ENCODE assay signal across 8 mouse cellular contexts in the genomic region with DNA sequence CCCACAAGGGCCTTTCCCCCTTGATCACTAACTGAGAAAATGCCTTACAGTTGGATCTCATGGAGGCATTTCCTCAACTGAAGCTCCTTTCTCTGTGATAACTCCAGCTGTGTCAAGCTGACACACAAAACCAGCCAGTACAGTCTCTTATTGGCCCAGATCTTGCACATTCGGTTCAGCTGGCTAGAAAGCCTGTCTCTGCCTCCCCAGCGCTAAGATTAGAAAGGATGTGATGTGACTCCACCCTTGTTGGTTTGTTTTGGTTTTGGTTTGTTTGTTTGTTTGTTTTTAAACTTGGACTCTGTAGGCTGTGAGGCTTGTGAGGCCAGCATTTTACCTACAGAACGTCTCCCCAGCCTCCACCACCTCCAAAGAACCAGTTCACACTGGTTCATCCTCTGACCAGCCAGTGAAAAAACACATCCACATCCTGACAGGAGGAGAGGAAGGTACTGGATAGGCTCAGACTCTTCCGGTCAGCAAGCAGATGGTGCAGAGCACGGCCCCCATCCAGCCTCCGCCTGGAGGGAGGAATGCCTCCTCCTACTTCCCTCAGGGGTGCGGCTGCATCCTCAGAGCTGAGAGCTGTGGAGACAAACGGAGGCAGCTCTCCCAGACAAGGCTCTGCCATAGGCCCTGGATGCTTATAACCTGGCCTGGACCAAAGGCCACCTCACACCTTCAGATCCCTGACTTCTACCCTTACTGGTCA. TPM values are rescaled to one million over a fixed set of nuclear protein-coding genes. Genes with fewer than 3 reads are reported as not detected.
DNase-seq lines count a peak whose midpoint lies in the region; ATAC-seq lines count a peak whose summit lies in the region.

No protein-coding gene starts in this region.

- no peak overlapping the region for H3K4me3 ChIP-seq in forebrain, embryonic 10.5 days
- no peak overlapping the region for H3K4me3 ChIP-seq in forebrain, embryonic 14.5 days (ENCODE audit: low read depth, low read length)
- no peak overlapping the region for H3K4me3 ChIP-seq in heart, embryonic 14.5 days (ENCODE audit: control insufficient read depth in 1 of 2, insufficient read depth in 1 of 2, low read depth in 1 of 2, low read length in 2 of 2)

- no peak overlapping the region for H3K4me2 ChIP-seq in forebrain, embryonic 14.5 days (ENCODE audit: low read length)
- no peak overlapping the region for H3K4me2 ChIP-seq in heart, embryonic 14.5 days (ENCODE audit: low read length)

- no peak for ATAC-seq in forebrain, embryonic 14.5 days
- ATAC-seq in heart, embryonic 14.5 days (ENCODE audit: insufficient number of reproducible peaks, insufficient read depth, low FRiP score, low read depth) = peak; percentile 85
- no peak for ATAC-seq in erythroid progenitor cell, adult 5-6 weeks (replicated peaks; ENCODE audit: low FRiP score, poor library complexity, severe bottlenecking)

- 46% methylated on average over 8 of the region's 8 CpGs for WGBS in forebrain, embryonic 10.5 days
- WGBS in forebrain, embryonic 14.5 days = 50% methylated on average over 8 of the region's 8 CpGs
- WGBS in heart, embryonic 14.5 days = 16% methylated on average over 8 of the region's 8 CpGs

- no peak overlapping the region for H3K9ac ChIP-seq in forebrain, embryonic 14.5 days (ENCODE audit: low read length)
- H3K9ac ChIP-seq in heart, embryonic 14.5 days (ENCODE audit: low read length) = no peak overlapping the region

- no peaks in the 10 kb centered on the region for H3K27me3 ChIP-seq in forebrain, embryonic 10.5 days (ENCODE audit: poor library complexity, severe bottlenecking)
- no peaks in the 10 kb centered on the region for H3K27me3 ChIP-seq in forebrain, embryonic 14.5 days (replicated peaks; ENCODE audit: control insufficient read depth, insufficient read depth, low read length)
- no peaks in the 10 kb centered on the region for H3K27me3 ChIP-seq in heart, embryonic 14.5 days (ENCODE audit: control insufficient read depth, insufficient read depth, low read length)

- no peak for DNase-seq in forebrain, embryonic 10.5 days (ENCODE audit: extremely low spot score, low spot score)
- no peak for DNase-seq in forebrain, embryonic 14.5 days (ENCODE audit: low spot score)
- peak; percentile 83 for DNase-seq in ZHBTc4 (ENCODE audit: low read depth, low spot score)
- peak; percentile 41 for DNase-seq in liver
- no peak for DNase-seq in urinary bladder, postnatal 4 days (ENCODE audit: low spot score in 2 of 2)
- no peak for DNase-seq in right cerebral cortex, postnatal 14 days

- H3K27ac ChIP-seq in forebrain, embryonic 10.5 days = peak overlapping the region; percentile 76
- no peak overlapping the region for H3K27ac ChIP-seq in forebrain, embryonic 14.5 days (ENCODE audit: low read depth, low read length)
- H3K27ac ChIP-seq in heart, embryonic 14.5 days (replicated peaks in 1 of 2; ENCODE audit: control insufficient read depth in 1 of 2, insufficient read depth in 1 of 2, low read depth in 2 of 2, low read length in 2 of 2) = peak overlapping the region; percentile 61 to 64

- H3K4me1 ChIP-seq in forebrain, embryonic 10.5 days = peaks cover 47% of the 10 kb centered on the region
- 0 out of 2 replicates have a peak, but pooled peaks cover 3% of the 10 kb centered on the region for H3K4me1 ChIP-seq in forebrain, embryonic 14.5 days (ENCODE audit: control insufficient read depth, insufficient read depth, low read length)
- peaks cover 3 to 4% of the 10 kb centered on the region in 2 experiments; a peak in 1 of 4 replicates for H3K4me1 ChIP-seq in heart, embryonic 14.5 days (ENCODE audit: control insufficient read depth in 2 of 2, insufficient read depth in 2 of 2, low read length in 2 of 2)

- H3K36me3 ChIP-seq in forebrain, embryonic 10.5 days (replicated peaks) = no peaks in the 10 kb centered on the region
- H3K36me3 ChIP-seq in forebrain, embryonic 14.5 days (ENCODE audit: control insufficient read depth, insufficient read depth, low read length) = no peaks in the 10 kb centered on the region
- H3K36me3 ChIP-seq in heart, embryonic 14.5 days (ENCODE audit: control insufficient read depth, insufficient read depth, low read length) = no peaks in the 10 kb centered on the region

- no peaks in the 10 kb centered on the region for H3K9me3 ChIP-seq in forebrain, embryonic 10.5 days
- no peaks in the 10 kb centered on the region for H3K9me3 ChIP-seq in forebrain, embryonic 14.5 days (replicated peaks; ENCODE audit: control insufficient read depth, low read length)
- H3K9me3 ChIP-seq in heart, embryonic 14.5 days (ENCODE audit: control insufficient read depth, low read length) = no peaks in the 10 kb centered on the region

RNA-seq across cellular contexts. Expression of a gene that starts 9.7 kb away (rescaled TPM):
- 2.1 and 2.7 TPM in 2 replicates for polyA plus RNA-seq in forebrain, embryonic 10.5 days (2016; fragmentation: Nextera tagmentation; extraction: Ambion mirVana)
- 2.1 and 3.4 TPM in 2 replicates for polyA plus RNA-seq in forebrain, embryonic 14.5 days (2014; fragmentation: Nextera tagmentation; extraction: Ambion mirVana)
- polyA plus RNA-seq in heart, embryonic 14.5 days (2014; fragmentation: Nextera tagmentation; extraction: Ambion mirVana) = 3.1 and 6.2 TPM in 2 replicates
- total RNA-seq in erythroid progenitor cell, adult 5-6 weeks (2015; ENCODE audit: low replicate concordance) = 28.9 and 35.3 TPM in 2 replicates
- total RNA-seq in erythroid progenitor cell, adult 5-6 weeks (2017; ENCODE audit: low replicate concordance) = 21.6 and 26.7 TPM in 2 replicates

RNA-seq across cellular contexts. Expression of a gene that starts 43.4 kb away (rescaled TPM):
- polyA plus RNA-seq in forebrain, embryonic 10.5 days (2016; fragmentation: Nextera tagmentation; extraction: Ambion mirVana) = 195 and 203 TPM in 2 replicates
- polyA plus RNA-seq in forebrain, embryonic 14.5 days (2014; fragmentation: Nextera tagmentation; extraction: Ambion mirVana) = 430 and 478 TPM in 2 replicates
- polyA plus RNA-seq in heart, embryonic 14.5 days (2014; fragmentation: Nextera tagmentation; extraction: Ambion mirVana) = 215 and 228 TPM in 2 replicates
- 179 and 205 TPM in 2 replicates for total RNA-seq in erythroid progenitor cell, adult 5-6 weeks (2015; ENCODE audit: low replicate concordance)
- total RNA-seq in erythroid progenitor cell, adult 5-6 weeks (2017; ENCODE audit: low replicate concordance) = 67.3 and 71.2 TPM in 2 replicates

RNA-seq across cellular contexts. Expression of a gene that starts 43.5 kb away (rescaled TPM):
- polyA plus RNA-seq in forebrain, embryonic 10.5 days (2016; fragmentation: Nextera tagmentation; extraction: Ambion mirVana) = 29.1 TPM in 2 replicates
- 16.4 and 20.5 TPM in 2 replicates for polyA plus RNA-seq in forebrain, embryonic 14.5 days (2014; fragmentation: Nextera tagmentation; extraction: Ambion mirVana)
- 66.8 and 72.0 TPM in 2 replicates for polyA plus RNA-seq in heart, embryonic 14.5 days (2014; fragmentation: Nextera tagmentation; extraction: Ambion mirVana)
- 5.0 and 8.4 TPM in 2 replicates for total RNA-seq in erythroid progenitor cell, adult 5-6 weeks (2015; ENCODE audit: low replicate concordance)
- 30.9 and 32.8 TPM in 2 replicates for total RNA-seq in erythroid progenitor cell, adult 5-6 weeks (2017; ENCODE audit: low replicate concordance)

RNA-seq across cellular contexts. Expression of a gene that starts 59.3 kb away (rescaled TPM):
- polyA plus RNA-seq in forebrain, embryonic 10.5 days (2016; fragmentation: Nextera tagmentation; extraction: Ambion mirVana) = not detected in 2 replicates
- polyA plus RNA-seq in forebrain, embryonic 14.5 days (2014; fragmentation: Nextera tagmentation; extraction: Ambion mirVana) = 0.10 TPM in 1 of 2 replicates, not detected in the other
- not detected in 2 replicates for polyA plus RNA-seq in heart, embryonic 14.5 days (2014; fragmentation: Nextera tagmentation; extraction: Ambion mirVana)
- total RNA-seq in erythroid progenitor cell, adult 5-6 weeks (2015; ENCODE audit: low replicate concordance) = not detected in 2 replicates
- total RNA-seq in erythroid progenitor cell, adult 5-6 weeks (2017; ENCODE audit: low replicate concordance) = not detected in 2 replicates

Comparison
In these comparisons a context has a peak if more than half of its experiments do, and no peak if none do; other contexts are left out.
1. DNase-seq: peak in ZHBTc4 (single experiment) and liver (single experiment); none in forebrain, embryonic 10.5 days (single experiment), forebrain, embryonic 14.5 days (single experiment), urinary bladder, postnatal 4 days (0 of 2) and right cerebral cortex, postnatal 14 days (single experiment).